Mouse (Mus musculus) activated CD4-positive, CD25-positive, alpha-beta regulatory T cell, adult 4 months (primary cell): ENCODE results near the gene Rnf180. TPM values are rescaled to one million over a fixed set of nuclear protein-coding genes. Genes with fewer than 3 reads are reported as not detected.

Experiments
- ATAC-seq: one replicate; pipeline ENCODE4 v1.8.0; 2017
- polyA plus RNA-seq, 2 experiments: library from polyadenylated mRNA; unstranded; fragments of 100-300 nt; shearing (Covaris generic); gene quantifications; one replicate each; pipeline ENCODE4 v1.2.1; 2017

Gene Rnf180
- polyA plus RNA-seq, 2 experiments from 2014 or later, result 0.27 TPM; not detected in 1

DNA sequence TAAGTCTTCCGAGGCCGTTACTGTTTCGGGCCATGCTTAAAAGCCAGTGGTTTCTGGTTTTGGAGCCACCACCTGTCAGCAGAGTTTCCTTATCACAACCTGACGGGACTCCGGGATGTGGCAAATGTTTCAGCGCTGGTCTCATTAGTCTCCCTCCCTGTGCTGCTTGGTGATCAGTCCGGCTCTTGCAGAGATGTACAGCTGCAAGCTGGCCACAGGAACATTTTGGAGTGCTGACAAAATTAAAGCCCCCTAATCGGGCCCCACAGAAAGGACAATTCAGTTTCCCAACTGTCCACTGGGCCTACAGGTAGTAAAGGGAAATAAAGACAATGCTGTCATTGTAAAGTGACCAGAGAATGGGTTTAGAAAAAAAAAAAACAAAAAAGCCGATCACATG lies 44.4 kb downstream of the Rnf180 start:
- no peak for ATAC-seq

- no peak for ATAC-seq
These were observed 45.0 kb downstream of the Rnf180 start for GRCm38 (mm10) chr13:105249599-105249998.

DNA sequence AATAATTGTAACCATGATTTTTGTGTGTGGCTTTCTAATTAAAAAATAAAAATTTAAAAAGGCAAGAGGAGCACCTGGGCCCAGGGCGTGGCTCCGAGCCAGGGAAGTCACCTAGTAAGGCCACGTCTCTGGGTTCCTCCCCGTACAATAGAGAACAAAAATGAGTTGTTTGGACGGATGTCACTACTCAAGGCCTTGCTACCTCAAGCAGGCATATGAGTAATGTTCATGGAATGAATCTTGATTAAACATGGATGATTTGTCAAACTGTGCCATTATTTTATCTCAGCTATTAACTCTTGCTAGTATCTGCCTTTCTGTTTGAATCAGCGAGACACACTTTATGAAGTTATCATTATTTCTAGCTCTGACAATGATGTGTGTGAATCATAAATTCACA lies 46.9 kb downstream of the Rnf180 start:
- no peak for ATAC-seq

GRCm38 (mm10) chr13:105240810-105241209 lies 53.8 kb downstream of the Rnf180 start:
- ATAC-seq, result no peak

GRCm38 (mm10) chr13:105227126-105227525 lies 67.5 kb downstream of the Rnf180 start:
- no peak for ATAC-seq

- ATAC-seq, result no peak
These were observed 70.6 kb downstream of the Rnf180 start for GRCm38 (mm10) chr13:105224048-105224447.

DNA sequence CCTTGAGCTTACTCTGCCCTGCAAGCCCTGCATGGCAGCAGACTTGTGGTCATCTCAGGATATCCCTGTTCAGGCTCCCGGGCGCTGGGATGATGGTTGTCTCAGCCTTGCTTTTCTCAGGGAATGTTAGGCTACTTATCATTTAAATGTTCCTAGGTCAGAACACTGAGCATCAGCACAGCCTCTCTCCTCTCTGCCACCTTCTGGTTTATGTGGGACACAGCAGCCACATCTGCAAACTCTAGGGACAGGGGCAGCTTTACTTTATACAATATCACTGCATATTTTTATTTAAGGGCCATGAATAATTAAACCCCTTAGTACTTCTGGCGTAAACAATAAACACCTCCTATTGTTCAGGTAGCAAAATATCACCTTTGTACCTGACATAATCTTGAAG lies 71.5 kb downstream of the Rnf180 start:
- no peak for ATAC-seq

DNA sequence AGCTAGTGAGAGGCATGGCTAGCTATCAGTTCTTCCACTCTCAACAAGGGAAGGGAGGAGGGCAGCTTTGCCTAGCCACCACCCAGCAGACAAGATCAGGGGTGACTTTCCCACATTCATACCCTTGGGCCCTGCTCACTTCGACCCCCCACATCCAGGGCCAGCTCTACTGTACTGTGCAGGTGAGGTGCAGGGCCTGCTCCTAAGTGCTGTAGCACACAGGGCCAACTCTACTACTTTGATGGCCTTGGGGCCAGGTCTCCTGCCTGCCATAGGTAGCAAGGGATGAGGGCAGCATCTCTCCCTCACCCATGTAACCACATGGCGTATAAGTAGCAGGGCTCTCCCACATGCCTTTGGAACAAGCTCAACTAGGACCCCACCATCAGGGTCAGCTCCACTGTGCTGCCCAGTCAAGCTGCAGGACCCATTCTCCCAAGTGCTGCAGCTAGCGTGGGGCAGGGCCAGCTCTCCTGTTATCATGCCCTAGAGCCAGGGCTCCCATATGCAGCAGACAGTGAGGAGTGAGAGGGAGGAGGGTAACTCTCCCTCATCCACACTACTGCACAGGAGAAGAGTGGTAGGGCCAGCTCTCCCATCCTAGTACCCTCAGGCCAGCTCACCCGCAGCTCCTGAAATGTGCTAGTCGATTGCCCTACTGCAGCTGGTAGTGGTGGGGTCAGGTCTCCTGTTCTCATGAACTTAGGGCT lies 72.4 kb downstream of the Rnf180 start:
- no peak for ATAC-seq

GRCm38 (mm10) chr13:105210746-105211145 lies 83.9 kb downstream of the Rnf180 start:
- no peak for ATAC-seq

- ATAC-seq, result no peak
These were observed 90.8 kb downstream of the Rnf180 start for GRCm38 (mm10) chr13:105203851-105204250.

- no peak for ATAC-seq
These were observed 96.0 kb downstream of the Rnf180 start for GRCm38 (mm10) chr13:105198658-105199057.

- ATAC-seq, result no peak
These were observed 96.6 kb downstream of the Rnf180 start for GRCm38 (mm10) chr13:105198028-105198427.

GRCm38 (mm10) chr13:105193583-105193982 lies 101.0 kb downstream of the Rnf180 start:
- ATAC-seq, result no peak

DNA sequence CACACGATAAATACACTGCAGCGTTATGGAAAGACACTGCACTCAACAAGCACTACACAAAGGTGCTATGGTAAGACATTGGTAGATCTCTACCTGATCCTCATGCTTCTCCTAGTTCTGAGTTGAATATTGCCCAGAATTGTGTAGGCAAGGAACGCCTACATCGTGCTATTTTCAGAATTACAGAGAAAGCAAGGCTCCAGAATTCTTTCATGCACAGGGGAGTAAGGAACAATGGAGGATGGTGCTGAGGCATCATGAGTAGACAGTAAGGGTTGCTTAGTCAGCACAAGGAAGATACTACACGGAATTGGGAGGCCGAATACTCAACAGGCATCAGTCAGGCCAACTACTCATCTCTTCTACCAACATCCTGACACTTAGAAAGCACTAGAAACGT lies 105.9 kb downstream of the Rnf180 start:
- ATAC-seq, result no peak

GRCm38 (mm10) chr13:105180781-105181180 lies 113.8 kb downstream of the Rnf180 start:
- ATAC-seq, result no peak

DNA sequence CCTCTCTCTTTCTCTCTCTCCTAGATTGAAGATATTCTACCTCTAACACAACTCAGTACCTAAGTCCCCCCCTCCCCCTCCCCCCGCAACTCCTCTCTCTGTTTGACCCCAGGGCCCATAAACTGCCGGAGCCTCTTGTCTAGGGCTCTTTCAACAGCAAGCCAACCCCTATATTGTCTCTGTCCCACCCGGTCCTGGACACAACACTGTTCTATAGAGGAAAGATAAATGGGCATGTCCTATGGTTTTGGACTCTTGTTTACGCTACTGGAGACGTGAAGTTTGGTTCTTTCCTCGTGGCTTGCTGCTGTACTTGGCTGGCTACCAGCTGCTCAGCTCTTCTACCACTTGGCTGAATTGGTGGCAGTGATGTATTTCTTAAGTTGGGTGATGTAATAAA lies 129.2 kb downstream of the Rnf180 start:
- no peak for ATAC-seq

DNA sequence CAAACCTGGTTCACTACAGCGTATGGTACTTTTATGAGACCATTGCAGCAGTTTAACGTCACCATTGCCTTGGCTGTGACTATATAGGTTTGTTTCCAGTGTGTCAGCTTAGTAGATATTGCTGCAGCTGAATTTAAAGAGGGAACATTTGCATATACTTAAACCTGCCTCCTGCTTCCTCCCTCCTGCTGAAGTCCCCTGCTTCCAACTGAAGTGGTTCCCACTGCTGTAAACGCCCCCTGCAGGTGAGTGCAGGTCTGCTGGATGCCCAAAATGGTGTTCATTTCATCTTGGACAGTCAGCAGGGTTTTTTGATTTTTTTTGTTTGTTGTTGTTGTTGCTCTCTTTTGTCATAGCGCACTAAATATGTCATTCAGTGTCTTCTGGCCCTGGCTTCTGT lies 140.7 kb downstream of the Rnf180 start:
- ATAC-seq, result no peak

DNA sequence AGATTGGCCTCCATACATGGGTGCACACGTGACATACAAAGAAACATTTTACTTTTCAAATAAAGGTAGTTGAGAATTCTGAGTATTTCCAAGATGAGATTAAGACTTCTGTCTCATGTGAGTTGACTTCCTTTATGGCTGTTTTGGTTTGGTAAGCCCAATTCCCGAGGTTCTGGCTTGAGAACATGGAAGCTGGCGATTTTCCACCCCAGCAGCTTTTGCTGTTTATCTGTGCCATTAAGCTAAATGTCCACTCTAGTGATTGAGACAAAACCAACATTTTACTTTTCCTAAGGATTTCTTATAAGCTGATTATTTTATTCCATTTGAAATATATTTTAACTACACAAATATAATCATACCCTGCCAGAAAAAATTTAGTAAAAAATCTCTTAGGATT lies 144.6 kb downstream of the Rnf180 start:
- ATAC-seq, result no peak

DNA sequence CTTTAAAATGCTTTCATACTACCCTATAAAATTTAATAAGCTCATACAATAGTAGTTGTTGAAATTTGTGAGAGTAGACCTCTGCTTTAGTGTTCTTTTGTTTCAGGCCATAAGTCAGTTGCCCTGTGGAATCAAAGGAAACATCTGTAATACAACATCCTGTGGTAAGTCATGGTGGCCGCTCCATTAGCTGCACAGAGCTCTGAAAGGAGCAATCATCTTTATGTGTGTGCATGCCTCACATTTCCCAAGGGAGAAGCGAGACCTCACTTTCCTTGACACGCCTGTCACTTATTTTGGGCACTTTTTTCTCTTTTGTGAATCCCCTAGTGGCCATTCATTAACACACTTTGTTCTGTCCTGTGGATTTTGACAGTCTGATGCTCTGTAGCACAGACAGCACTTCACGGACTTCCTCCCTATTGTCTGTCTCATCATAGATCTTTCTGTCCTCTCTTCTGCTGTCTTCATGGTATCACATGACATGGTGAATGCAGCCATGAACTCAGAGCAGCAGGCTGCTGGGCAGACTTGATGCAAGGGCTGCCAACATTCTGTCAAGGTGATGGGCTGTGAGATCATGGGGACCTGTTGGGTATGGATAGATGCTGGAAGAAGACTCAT lies 146.7 kb downstream of the Rnf180 start:
- no peak for ATAC-seq

DNA sequence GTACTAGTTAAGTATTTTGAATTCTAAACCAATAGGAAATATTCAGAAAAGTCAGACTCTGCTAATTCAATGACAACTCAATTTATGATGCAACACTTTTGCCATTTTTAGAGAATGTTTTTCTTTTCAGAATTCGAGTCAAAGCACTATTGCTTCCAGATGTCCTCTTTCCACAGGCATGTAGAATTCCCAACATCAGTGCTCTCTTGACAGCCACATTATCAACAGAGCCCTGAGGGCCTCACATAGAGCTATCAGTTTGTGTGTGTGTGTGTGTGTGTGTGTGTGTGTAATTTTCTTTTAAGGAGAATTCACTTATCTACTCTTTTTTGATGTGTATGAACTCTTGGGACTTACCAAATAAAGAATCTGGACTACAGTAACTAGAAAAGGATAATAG lies 147.8 kb downstream of the Rnf180 start:
- no peak for ATAC-seq

DNA sequence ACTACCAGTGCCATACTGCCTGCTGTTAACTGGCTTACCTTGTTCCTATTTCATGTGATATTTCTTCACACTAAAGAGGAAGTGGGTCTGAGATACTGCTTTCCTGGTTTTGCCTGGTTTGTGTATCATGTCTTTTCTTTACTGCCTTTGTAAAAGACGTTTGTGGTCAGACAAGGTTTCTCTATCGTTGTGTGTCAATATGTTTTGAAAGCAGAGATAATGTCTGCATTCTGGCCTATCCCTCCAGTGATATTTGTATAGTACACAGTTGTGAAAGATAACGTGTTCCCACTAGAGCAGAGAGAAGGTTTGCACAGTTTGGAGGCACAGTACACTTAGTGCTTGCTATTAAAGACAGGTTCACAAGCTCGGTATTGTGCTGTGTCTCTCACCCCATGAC lies 154.7 kb downstream of the Rnf180 start:
- no peak for ATAC-seq

- no peak for ATAC-seq
These were observed 160.2 kb downstream of the Rnf180 start for GRCm38 (mm10) chr13:105134397-105134796.

DNA sequence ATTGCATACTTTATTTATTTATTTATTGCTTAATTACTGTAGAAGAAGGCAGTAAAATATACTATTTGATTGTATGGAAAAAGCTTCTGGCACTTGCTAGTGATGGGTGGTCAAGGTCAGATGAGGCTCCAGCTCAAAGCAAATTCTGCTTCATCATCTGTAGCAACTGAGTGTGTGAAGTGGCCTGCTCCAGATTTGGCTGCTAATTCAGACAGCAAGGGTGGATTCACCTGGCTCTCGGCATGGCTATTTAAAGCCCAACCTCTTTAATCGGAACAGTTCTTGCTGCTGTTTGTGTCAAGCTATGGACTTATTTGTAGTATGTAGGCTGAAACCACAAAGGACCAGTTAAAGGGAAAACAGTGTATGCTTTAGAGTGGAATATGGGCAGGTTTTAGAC lies 161.8 kb downstream of the Rnf180 start:
- ATAC-seq, result no peak

DNA sequence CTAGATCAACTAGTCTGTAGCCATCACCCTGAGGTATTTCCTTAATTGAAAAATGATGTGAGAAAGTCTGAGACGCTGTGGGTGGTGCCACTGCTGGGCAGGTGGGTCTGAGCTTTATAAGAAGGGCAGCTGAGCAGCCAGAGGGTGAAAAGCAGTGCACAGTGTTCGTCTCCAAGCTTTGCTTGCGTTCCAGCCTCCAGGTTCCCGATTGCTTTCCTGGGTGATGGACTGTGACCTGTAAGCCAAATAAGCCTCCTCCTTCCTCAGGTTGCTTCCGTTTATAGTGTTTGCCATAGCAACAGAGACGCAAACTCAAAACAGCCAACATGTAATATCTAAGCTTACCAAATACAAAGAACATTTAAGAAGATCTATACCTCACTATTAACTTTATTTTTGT lies 162.2 kb downstream of the Rnf180 start:
- ATAC-seq, result no peak

DNA sequence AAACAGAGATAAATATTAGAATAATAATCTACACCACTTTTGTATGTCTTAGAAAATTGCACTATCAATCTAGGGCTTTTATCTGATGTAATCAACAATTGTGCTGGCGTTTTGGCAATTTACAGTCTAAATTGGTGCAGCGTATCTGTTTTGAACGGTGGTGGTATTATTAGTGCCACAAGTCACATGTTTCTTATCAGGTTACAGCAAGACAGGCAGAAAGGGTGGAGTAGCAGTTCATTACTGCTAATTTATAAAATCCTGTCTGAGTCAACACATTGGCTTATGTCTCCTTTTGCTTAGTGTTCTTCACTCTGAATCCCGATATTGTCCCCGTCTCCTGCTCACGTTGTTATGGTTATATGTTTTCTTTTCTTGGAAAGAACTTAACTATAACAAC lies 164.5 kb downstream of the Rnf180 start:
- no peak for ATAC-seq
